Mouse (Mus musculus): ENCODE data around the gene Nol10.

- TF ChIP-seq TCF12 (IDR thresholded peaks at IDR 0.05; ENCODE audit: insufficient read depth, poor library complexity, severe bottlenecking): no peak
- TF ChIP-seq E2F4 (IDR thresholded peaks at IDR 0.05; ENCODE audit: insufficient read depth): no peak
- no peak for TF ChIP-seq POLR2A (IDR thresholded peaks at IDR 0.05; ENCODE audit: insufficient read length, low read depth)
- TF ChIP-seq SRF (IDR thresholded peaks at IDR 0.05; ENCODE audit: control insufficient read depth, insufficient read length, low read depth): no peak
- TF ChIP-seq USF1 (IDR thresholded peaks at IDR 0.05; ENCODE audit: low read depth): no peak
- TF ChIP-seq MYOG (IDR thresholded peaks at IDR 0.05; ENCODE audit: control insufficient read depth in 1 of 3, insufficient read depth in 1 of 3, insufficient read length in 2 of 3, low read depth in 2 of 3): no peak
- no peak for TF ChIP-seq CEBPB (IDR thresholded peaks at IDR 0.05; ENCODE audit: insufficient read depth, poor library complexity, severe bottlenecking)
- no peak for TF ChIP-seq MYOD1 (IDR thresholded peaks at IDR 0.05; ENCODE audit: control insufficient read depth in 1 of 3, insufficient read length in 2 of 3, low read depth in 2 of 3)
- TF ChIP-seq POLR2AphosphoS2 (IDR thresholded peaks at IDR 0.05; ENCODE audit: insufficient read length, low read depth): no peak
- TF ChIP-seq REST (IDR thresholded peaks at IDR 0.05; ENCODE audit: insufficient read depth, insufficient read length): no peak
- TF ChIP-seq MAX (IDR thresholded peaks at IDR 0.05; ENCODE audit: low read depth): no peak
- no peak for TF ChIP-seq TCF3 (IDR thresholded peaks at IDR 0.05; ENCODE audit: insufficient read length, low read depth)
These were observed 124.9 kb downstream of the Nol10 start for GRCm38 (mm10) chr12:17473128-17473527.
